Mouse (Mus musculus) megakaryocyte, embryonic 14.5 days (primary cell): ENCODE results near the gene Sec1. TPM values are rescaled to one million over a fixed set of nuclear protein-coding genes. Genes with fewer than 3 reads are reported as not detected.

Experiments
- H3K27me3 ChIP-seq: replicated peaks from 2 replicates; pipeline ENCODE3; 2012; ENCODE audit warnings: inconsistent platforms
- H3K36me3 ChIP-seq: replicated peaks from 2 replicates; pipeline ENCODE3; 2012; ENCODE audit warnings: low read length, inconsistent platforms, mixed read lengths
- H3K4me1 ChIP-seq: 2 replicates; pipeline ENCODE4 v1.6.1; 2012; ENCODE audit warnings: inconsistent platforms
- H3K4me3 ChIP-seq: replicated peaks from 2 replicates; pipeline ENCODE3; 2012; ENCODE audit warnings: moderate library complexity, mild to moderate bottlenecking, inconsistent platforms
- H3K9me3 ChIP-seq: 2 replicates; pipeline ENCODE4 v1.6.1; 2012; ENCODE audit warnings: inconsistent platforms
- FLI1 ChIP-seq: IDR thresholded peaks from 2 replicates; pipeline ENCODE4 v1.6.1; 2012; ENCODE audit warnings: low read length, inconsistent platforms, mixed read lengths
- GATA1 ChIP-seq: IDR thresholded peaks from 3 replicates; pipeline ENCODE4 v1.6.1; 2012; ENCODE audit warnings: mixed read lengths, low read length, inconsistent platforms, borderline replicate concordance
- polyA plus RNA-seq: library from polyadenylated mRNA; stranded (reverse); fragments of >175 nt; gene quantifications from 2 replicates; pipeline ENCODE4 v1.2.3, GENCODE M21; 2012; ENCODE audit warnings: low replicate concordance; ENCODE audit not compliant: insufficient read depth

The Sec1 gene
- not detected in 2 replicates for polyA plus RNA-seq

GRCm38 (mm10) chr7:45693921-45694591 lies at the start of gene Sec1:
Gene Sec1 (minus strand): TSS chr7:45694402.
- H3K4me3 ChIP-seq = no peak within 1 kb of the TSS
- H3K4me1 ChIP-seq = peaks cover 31% of the 10 kb centered on the region
- no peak for TF ChIP-seq FLI1
- TF ChIP-seq GATA1 = no peak

GRCm38 (mm10) chr7:45742338-45742737 lies 48.1 kb upstream of the Sec1 start:
- Histone ChIP-seq H3K9me3 (peaks cover 8% of the 10 kb centered on the region), H3K27me3 (peaks cover 37% of the 10 kb centered on the region), H3K4me3 (peak overlapping the region; percentile 90), H3K36me3 (no peaks in the 10 kb centered on the region), H3K4me1 (peaks cover 24% of the 10 kb centered on the region)
- no peak for TF ChIP-seq GATA1
- TF ChIP-seq FLI1 = no peak

More at GRCm38 (mm10) chr7:45693921-45694591, at the start of gene Sec1:
- Histone ChIP-seq H3K27me3 (peaks cover 23% of the 10 kb centered on the region), H3K9me3 (no peaks in the 10 kb centered on the region), H3K36me3 (no peaks in the 10 kb centered on the region)

- Histone ChIP-seq H3K4me1 (peaks cover 24% of the 10 kb centered on the region), H3K4me3 (peak overlapping the region; percentile 90), H3K9me3 (peaks cover 5% of the 10 kb centered on the region), H3K36me3 (no peaks in the 10 kb centered on the region), H3K27me3 (peaks cover 33% of the 10 kb centered on the region)
- TF ChIP-seq FLI1 = no peak
- TF ChIP-seq GATA1 = no peak
Observed at GRCm38 (mm10) chr7:45741777-45742176, 47.6 kb upstream of the Sec1 start.

- peaks cover 33% of the 10 kb centered on the region for H3K27me3 ChIP-seq
- peaks cover 24% of the 10 kb centered on the region for H3K4me1 ChIP-seq
- TF ChIP-seq FLI1 (no peak), GATA1 (no peak)
- H3K36me3 ChIP-seq = no peaks in the 10 kb centered on the region
- H3K9me3 ChIP-seq = peaks cover under 1% of the 10 kb centered on the region; the same call in 1 of the 2 replicates
- H3K4me3 ChIP-seq = peak overlapping the region; percentile 90
Observed at GRCm38 (mm10) chr7:45741308-45741707, 47.1 kb upstream of the Sec1 start.

GRCm38 (mm10) chr7:45739820-45740219 lies 45.6 kb upstream of the Sec1 start:
- Histone ChIP-seq H3K4me3 (no peak overlapping the region), H3K36me3 (no peaks in the 10 kb centered on the region), H3K4me1 (peaks cover 24% of the 10 kb centered on the region), H3K9me3 (no peaks in the 10 kb centered on the region), H3K27me3 (peaks cover 27% of the 10 kb centered on the region)
- TF ChIP-seq GATA1 (no peak), FLI1 (no peak)

- no peaks in the 10 kb centered on the region for H3K9me3 ChIP-seq
- no peak for TF ChIP-seq GATA1
- H3K27me3 ChIP-seq = peaks cover 24% of the 10 kb centered on the region
Observed at GRCm38 (mm10) chr7:45739162-45739763, 45.1 kb upstream of the Sec1 start.

GRCm38 (mm10) chr7:45733477-45733876 lies 39.3 kb upstream of the Sec1 start:
- H3K27me3 ChIP-seq = peaks cover 7% of the 10 kb centered on the region
- no peak for TF ChIP-seq GATA1
- no peak for TF ChIP-seq FLI1
- no peak overlapping the region for H3K4me3 ChIP-seq
- peaks cover 33% of the 10 kb centered on the region for H3K4me1 ChIP-seq
- peaks cover 17% of the 10 kb centered on the region for H3K36me3 ChIP-seq
- no peaks in the 10 kb centered on the region for H3K9me3 ChIP-seq

More at GRCm38 (mm10) chr7:45739162-45739763, 45.1 kb upstream of the Sec1 start:
- Histone ChIP-seq H3K4me1 (peaks cover 24% of the 10 kb centered on the region), H3K36me3 (no peaks in the 10 kb centered on the region), H3K4me3 (no peak overlapping the region)

- no peak overlapping the region for H3K4me3 ChIP-seq
- H3K4me1 ChIP-seq = peaks cover 48% of the 10 kb centered on the region
- peaks cover 7% of the 10 kb centered on the region for H3K27me3 ChIP-seq
- TF ChIP-seq GATA1 = no peak
- no peak for TF ChIP-seq FLI1
- no peaks in the 10 kb centered on the region for H3K9me3 ChIP-seq
- H3K36me3 ChIP-seq = peaks cover 40% of the 10 kb centered on the region
Observed at GRCm38 (mm10) chr7:45730727-45731431, 36.7 kb upstream of the Sec1 start.

- Histone ChIP-seq H3K4me3 (no peak overlapping the region), H3K4me1 (peaks cover 61% of the 10 kb centered on the region), H3K9me3 (no peaks in the 10 kb centered on the region), H3K27me3 (no peaks in the 10 kb centered on the region), H3K36me3 (peaks cover 73% of the 10 kb centered on the region)
- no peak for TF ChIP-seq GATA1
- no peak for TF ChIP-seq FLI1
Observed at GRCm38 (mm10) chr7:45727625-45728024, 33.4 kb upstream of the Sec1 start.

- peaks cover 62% of the 10 kb centered on the region for H3K4me1 ChIP-seq
- no peaks in the 10 kb centered on the region for H3K9me3 ChIP-seq
- no peaks in the 10 kb centered on the region for H3K27me3 ChIP-seq
- H3K4me3 ChIP-seq = no peak overlapping the region
- peaks cover 85% of the 10 kb centered on the region for H3K36me3 ChIP-seq
- no peak for TF ChIP-seq GATA1
- no peak for TF ChIP-seq FLI1
Observed at GRCm38 (mm10) chr7:45726419-45726818, 32.2 kb upstream of the Sec1 start.
